Mouse (Mus musculus) layer of hippocampus, postnatal 36 days (tissue): Measurements from ENCODE around the gene Cadps. TPM values are rescaled to one million over a fixed set of nuclear protein-coding genes. Genes with fewer than 3 reads are reported as not detected.

Experiments
- DNase-seq, 2 experiments: peaks; one replicate each; pipeline ENCODE4 v3.0.0; 2022
- total RNA-seq, 2 experiments: library from RNA; stranded (reverse); gene quantifications; 2 replicates each; pipeline ENCODE4 v1.2.3; 2021

The Cadps gene
- total RNA-seq, result 100 to 1,000 TPM; 233 to 235 TPM

GRCm38 (mm10) chr14:12822491-12823219, at the start of gene Cadps:
Gene Cadps (minus strand): TSS chr14:12823079.
- peak; percentile 79 to 81 for DNase-seq

DNA sequence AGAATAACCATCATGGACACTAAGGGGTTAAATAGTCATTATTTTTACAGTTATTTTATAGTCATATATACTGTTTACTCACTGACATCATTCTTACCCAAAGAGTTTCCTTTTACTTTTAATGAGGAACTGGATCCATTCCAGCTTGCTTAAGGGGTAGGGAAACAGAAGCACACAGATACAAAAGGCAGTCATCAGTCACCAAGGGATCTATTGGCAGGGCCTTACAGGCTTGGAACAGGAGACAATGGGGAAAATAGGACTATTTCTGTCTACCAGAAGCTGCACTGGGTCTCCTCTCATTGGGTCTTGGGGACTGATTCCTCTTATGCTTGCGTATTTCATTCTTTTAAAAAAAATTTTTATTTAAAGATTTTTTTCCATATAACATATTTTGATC, 46.7 kb upstream of the Cadps start:
- no peak for DNase-seq

DNA sequence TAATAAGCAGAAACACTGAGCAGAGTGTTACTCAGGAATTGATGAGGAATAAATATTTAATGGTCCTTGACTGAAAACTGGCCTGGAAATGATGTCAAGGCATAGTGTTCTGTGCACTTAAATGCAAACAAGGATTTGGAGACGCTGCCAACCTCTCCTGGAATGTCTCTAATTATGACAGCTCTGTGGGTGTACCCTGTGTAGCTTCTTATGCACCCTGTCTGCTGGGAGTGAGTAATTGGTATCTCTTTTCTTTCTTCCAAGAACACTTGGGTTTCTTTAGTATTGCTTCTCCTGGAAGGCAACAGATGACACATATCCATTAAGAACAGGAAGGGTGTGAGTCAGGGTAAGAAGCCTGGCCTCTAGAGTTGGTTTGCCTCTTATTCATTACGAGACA, 42.4 kb upstream of the Cadps start:
- DNase-seq, result no peak

- no peak for DNase-seq
Observed at GRCm38 (mm10) chr14:12843860-12844259, 21.0 kb upstream of the Cadps start.

DNA sequence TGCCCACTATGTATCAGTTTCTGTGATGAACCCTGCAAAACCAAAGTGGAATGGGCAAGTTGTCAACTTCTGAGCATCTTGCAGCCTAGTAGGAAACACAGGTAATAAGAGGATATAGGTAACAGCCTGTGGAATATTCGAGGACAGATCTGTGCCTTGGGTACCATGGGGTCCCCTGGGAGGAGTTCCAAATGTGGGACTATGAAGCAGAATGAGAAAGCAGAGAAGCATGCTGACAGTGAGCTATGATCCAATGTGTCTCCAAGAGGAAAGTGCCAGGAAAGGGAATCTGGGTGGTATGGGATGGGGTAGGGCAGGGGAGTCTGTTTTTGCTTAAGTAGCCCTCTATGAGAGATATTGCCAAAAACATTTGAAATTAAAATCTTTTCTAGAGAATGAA, 16.6 kb upstream of the Cadps start:
- no peak for DNase-seq

- no peak for DNase-seq
Observed at GRCm38 (mm10) chr14:12838949-12839348, 16.1 kb upstream of the Cadps start.

GRCm38 (mm10) chr14:12838323-12838722, 15.4 kb upstream of the Cadps start:
- DNase-seq, result no peak

DNA sequence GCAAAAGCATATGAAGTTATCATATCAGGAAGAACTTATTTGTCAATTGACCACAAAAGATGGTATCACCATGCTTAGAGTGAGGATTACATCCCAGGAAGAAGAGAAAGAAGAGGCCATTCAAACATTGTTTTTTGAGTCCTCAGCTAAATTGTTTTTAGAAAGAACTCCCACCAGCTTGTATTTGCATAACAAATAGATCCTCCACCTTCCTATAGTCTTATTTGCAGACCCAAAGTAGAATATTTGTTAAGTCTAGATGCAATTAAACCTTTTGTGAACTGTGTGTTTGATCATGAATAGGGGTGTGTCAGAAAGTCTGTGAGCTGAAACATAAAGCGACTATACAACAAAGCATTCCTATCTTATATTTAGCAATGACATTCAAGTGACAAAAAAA, 15.0 kb upstream of the Cadps start:
- DNase-seq, result no peak

DNA sequence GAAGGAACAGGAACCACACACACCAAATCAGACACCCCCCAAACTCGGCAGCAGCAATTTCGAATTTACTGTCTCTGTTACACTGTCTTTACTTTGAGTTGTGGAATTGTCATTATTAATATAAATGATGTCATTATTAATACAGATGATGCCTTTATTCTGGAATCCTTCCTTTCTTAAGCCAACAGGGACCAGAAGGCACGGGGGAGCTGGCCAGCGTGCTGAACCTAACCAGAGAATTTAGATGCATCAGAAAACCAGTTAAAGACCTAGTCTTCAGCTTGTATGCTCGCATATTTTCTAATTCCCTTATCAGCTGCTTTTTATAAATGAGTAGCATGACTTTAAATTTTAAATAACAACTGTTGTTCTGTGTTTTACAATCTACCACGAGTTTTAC, 902 bp upstream of the Cadps start:
- no peak for DNase-seq

GRCm38 (mm10) chr14:12821831-12822490, 918 bp downstream of the Cadps start:
- DNase-seq, result peak; percentile 67 to 68

GRCm38 (mm10) chr14:12821156-12821813, 1.6 kb downstream of the Cadps start:
- no peak for DNase-seq

- DNase-seq, result no peak
Observed at GRCm38 (mm10) chr14:12820149-12820548, 2.7 kb downstream of the Cadps start.

DNA sequence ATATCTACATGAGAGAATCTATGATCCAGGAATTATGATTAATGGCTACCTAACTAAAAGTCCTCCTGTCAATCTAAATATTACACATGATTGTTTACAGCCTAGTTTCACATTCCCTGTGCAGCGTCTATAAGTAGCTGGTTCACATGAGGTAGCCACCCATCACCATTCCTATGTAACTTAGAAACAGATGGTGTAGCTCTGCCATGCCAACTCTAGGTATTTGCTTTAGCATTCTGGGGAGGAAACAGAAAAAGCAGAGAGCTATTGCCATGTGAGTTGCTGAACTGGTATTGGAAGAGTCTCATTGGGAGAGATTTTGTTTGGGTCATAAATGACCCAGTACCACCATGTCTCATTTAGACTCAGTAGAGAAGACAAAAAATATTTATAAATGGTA, 4.4 kb downstream of the Cadps start:
- DNase-seq, result no peak

GRCm38 (mm10) chr14:12812072-12812471, 10.8 kb downstream of the Cadps start:
- DNase-seq, result no peak

- DNase-seq, result no peak
Observed at GRCm38 (mm10) chr14:12802995-12803394, 19.9 kb downstream of the Cadps start.

- peak in 1 of 2 experiments; percentile 30 for DNase-seq
Observed at GRCm38 (mm10) chr14:12801100-12801499, 21.8 kb downstream of the Cadps start.

GRCm38 (mm10) chr14:12798926-12799325, 24.0 kb downstream of the Cadps start:
- no peak for DNase-seq

- DNase-seq, result no peak
Observed at GRCm38 (mm10) chr14:12784296-12784695, 38.6 kb downstream of the Cadps start.

GRCm38 (mm10) chr14:12780016-12780415, 42.9 kb downstream of the Cadps start:
- no peak for DNase-seq

- peak; percentile 7 to 16 for DNase-seq
Observed at GRCm38 (mm10) chr14:12777990-12778389, 44.9 kb downstream of the Cadps start.

DNA sequence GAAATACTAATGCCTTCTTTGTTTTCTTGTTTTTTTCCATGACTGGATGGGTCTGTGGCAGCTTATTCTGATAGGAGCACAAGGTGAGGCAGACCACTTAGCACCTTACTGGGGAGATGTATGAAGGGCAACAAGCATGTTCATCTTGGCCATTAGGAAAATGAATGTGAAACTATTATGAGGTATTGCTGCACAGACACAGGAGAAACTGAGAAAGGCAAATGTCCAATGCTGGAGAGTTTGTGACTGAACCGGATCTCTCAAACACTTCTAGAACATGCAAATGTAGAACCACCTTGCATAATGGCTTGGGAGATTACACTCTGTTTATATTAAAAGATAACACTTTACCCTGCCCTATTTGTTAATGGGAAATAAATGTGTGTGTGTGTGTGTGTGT, 54.0 kb downstream of the Cadps start:
- DNase-seq, result no peak

DNA sequence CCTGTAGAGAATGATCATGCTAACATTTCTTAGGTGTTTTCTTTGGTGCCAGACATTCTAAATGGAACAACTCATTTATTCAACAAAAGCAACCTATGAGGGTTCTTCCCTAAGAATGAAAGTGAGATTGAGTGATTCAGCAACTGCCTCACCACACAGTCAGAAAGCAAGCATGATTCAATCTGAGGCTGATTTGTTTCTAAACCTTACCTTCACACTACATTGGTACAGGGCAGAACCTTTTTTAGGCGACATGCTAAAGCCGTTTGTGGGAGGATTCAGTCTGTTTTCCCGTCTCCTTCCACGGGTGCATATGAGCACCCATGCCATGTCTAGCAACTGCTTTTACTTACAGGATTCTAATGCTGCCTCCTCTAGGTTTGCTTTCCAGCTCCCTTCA, 69.6 kb downstream of the Cadps start:
- no peak for DNase-seq

- DNase-seq, result no peak
Observed at GRCm38 (mm10) chr14:12751821-12752220, 71.1 kb downstream of the Cadps start.

GRCm38 (mm10) chr14:12730979-12731378, 91.9 kb downstream of the Cadps start:
- no peak for DNase-seq
